Mouse (Mus musculus): Measurements from ENCODE around the gene Gm49486.

DNA sequence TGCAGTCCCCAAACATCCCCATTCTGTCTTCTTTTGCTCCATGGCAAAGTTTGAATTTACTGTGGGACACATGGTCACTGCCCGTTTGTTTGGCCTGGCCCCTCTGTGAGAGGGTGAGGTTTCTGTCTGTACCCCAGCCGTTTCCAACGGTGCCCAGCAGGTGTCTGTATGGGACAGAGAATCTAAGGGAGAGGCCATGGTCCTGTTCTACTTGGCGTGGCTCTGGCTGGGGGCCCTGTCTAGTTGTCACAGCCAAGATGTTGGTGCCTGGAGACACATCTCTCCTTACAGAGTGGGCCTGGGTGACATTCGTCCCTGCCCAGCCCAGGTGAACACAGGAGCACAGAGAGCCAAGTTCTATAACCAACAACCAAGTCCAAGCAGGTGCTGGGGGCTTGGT lies 51.7 kb downstream of the Gm49486 start:
- TF ChIP-seq CTCF (IDR thresholded peaks at IDR 0.05; ENCODE audit: low read depth, low read length) (no peak), GATA1 (IDR thresholded peaks at IDR 0.05; ENCODE audit: borderline replicate concordance, low read length) (no peak)

Measured in G1E (cell line).